Mouse (Mus musculus) neural tube, embryonic 13.5 days (tissue): ENCODE measurements at regions not wholly inside any gene's neighbourhood (a gene's known extent, or its start where the extent isn't known, plus 50 kb on each side); places are given as distances from the start of the nearest gene placed in this dataset.

Source experiments
- ATAC-seq: fragments of 200-750 bp; cut with Nextera tagmentation; 2 replicates; pipeline ENCODE4 v1.8.0; 2017; ENCODE audit warnings: low read depth, mild to moderate bottlenecking, moderate TSS enrichment, moderate library complexity
- H3K27ac ChIP-seq: fragments of 300-500 bp; sonication (generic); replicated peaks from 2 replicates; pipeline ENCODE4 v1.5.1; 2015; ENCODE audit warnings: moderate library complexity, mild to moderate bottlenecking, inconsistent platforms
- H3K27me3 ChIP-seq: fragments of 300-500 bp; sonication (generic); 2 replicates; pipeline ENCODE4 v1.6.1; 2015; ENCODE audit warnings: mild to moderate bottlenecking, inconsistent platforms
- H3K36me3 ChIP-seq: fragments of 300-500 bp; sonication (generic); 2 replicates; pipeline ENCODE4 v1.6.1; 2015; ENCODE audit warnings: mild to moderate bottlenecking, inconsistent platforms
- H3K4me1 ChIP-seq: fragments of 300-500 bp; sonication (generic); replicated peaks from 2 replicates; pipeline ENCODE4 v1.6.1; 2015; ENCODE audit warnings: inconsistent platforms
- H3K4me2 ChIP-seq: fragments of 300-500 bp; sonication (generic); 2 replicates; pipeline ENCODE4 v1.6.1; 2015; ENCODE audit warnings: inconsistent platforms, mild to moderate bottlenecking, moderate library complexity
- H3K4me3 ChIP-seq: fragments of 300-500 bp; sonication (generic); 2 replicates; pipeline ENCODE4 v1.5.1; 2015; ENCODE audit warnings: mild to moderate bottlenecking, inconsistent platforms
- H3K9ac ChIP-seq: fragments of 300-500 bp; sonication (generic); 2 replicates; pipeline ENCODE4 v1.6.1; 2015; ENCODE audit warnings: moderate library complexity, mild to moderate bottlenecking, inconsistent platforms
- H3K9me3 ChIP-seq: fragments of 300-500 bp; sonication (generic); 2 replicates; pipeline ENCODE4 v1.6.1; 2016; ENCODE audit warnings: inconsistent platforms
- WGBS: fragments of 180-500 bp; shearing (Covaris S2); methylation state at CpG from one replicate; pipeline ENCODE4 v1.1.7; 2015; 5-methylcytosine and 5-hydroxymethylcytosine counted together

GRCm38 (mm10) chr3:52645156-52645555 lies 371.9 kb downstream of the Cog6 start:
- Histone ChIP-seq H3K27ac (peak overlapping the region; percentile 73; the same call in 1 of the 2 replicates), H3K4me3 (no peak overlapping the region)
- peak; percentile 20 for ATAC-seq

GRCm38 (mm10) chr3:52644178-52645128 lies 372.6 kb downstream of the Cog6 start:
- Histone ChIP-seq H3K9ac (peak overlapping the region; percentile 50), H3K4me3 (no peak overlapping the region), H3K27me3 (peaks cover 7% of the 10 kb centered on the region; the same call in 1 of the 2 replicates), H3K9me3 (no peaks in the 10 kb centered on the region), H3K4me2 (no peak overlapping the region), H3K36me3 (no peaks in the 10 kb centered on the region), H3K27ac (peak overlapping the region; percentile 73), H3K4me1 (peaks cover 40% of the 10 kb centered on the region)
- 13% methylated on average over 16 of the region's 16 CpGs for WGBS
- peak; percentile 54 for ATAC-seq

More at GRCm38 (mm10) chr3:52645156-52645555, 371.9 kb downstream of the Cog6 start:
- no peaks in the 10 kb centered on the region for H3K36me3 ChIP-seq
- no peaks in the 10 kb centered on the region for H3K9me3 ChIP-seq
- H3K4me2 ChIP-seq, result no peak overlapping the region
- peaks cover 7% of the 10 kb centered on the region; the same call in 1 of the 2 replicates for H3K27me3 ChIP-seq
- WGBS, result 45% methylated on average over 12 of the region's 12 CpGs
- H3K4me1 ChIP-seq, result peaks cover 40% of the 10 kb centered on the region
- no peak overlapping the region for H3K9ac ChIP-seq

GRCm38 (mm10) chr3:52643796-52644177 lies 373.2 kb downstream of the Cog6 start:
- no peaks in the 10 kb centered on the region for H3K36me3 ChIP-seq
- peaks cover 7% of the 10 kb centered on the region; the same call in 1 of the 2 replicates for H3K27me3 ChIP-seq
- H3K9ac ChIP-seq, result no peak overlapping the region
- peak overlapping the region; percentile 73 for H3K27ac ChIP-seq
- H3K4me3 ChIP-seq, result no peak overlapping the region
- 64% methylated on average over 10 of the region's 10 CpGs for WGBS
- no peak overlapping the region for H3K4me2 ChIP-seq
- no peaks in the 10 kb centered on the region for H3K9me3 ChIP-seq
- peaks cover 42% of the 10 kb centered on the region for H3K4me1 ChIP-seq
- 0 out of 2 replicates have a peak, but pooled peaks have one; percentile 3 for ATAC-seq

- Histone ChIP-seq H3K27me3 (peaks cover 7% of the 10 kb centered on the region; the same call in 1 of the 2 replicates), H3K27ac (peak overlapping the region; percentile 73), H3K4me2 (no peak overlapping the region), H3K9me3 (no peaks in the 10 kb centered on the region), H3K36me3 (no peaks in the 10 kb centered on the region), H3K9ac (0 out of 2 replicates have a peak overlapping the region, but pooled peaks have one; percentile 34), H3K4me3 (no peak overlapping the region), H3K4me1 (peaks cover 45% of the 10 kb centered on the region)
- ATAC-seq, result no peak
- 34% methylated on average over 9 of the region's 9 CpGs for WGBS
Observed at GRCm38 (mm10) chr3:52643100-52643551, 373.9 kb downstream of the Cog6 start.

GRCm38 (mm10) chr3:52641226-52642181 lies 373.4 kb downstream of the Foxo1 start:
- ATAC-seq, result no peak
- H3K36me3 ChIP-seq, result no peaks in the 10 kb centered on the region
- H3K27me3 ChIP-seq, result peaks cover under 1% of the 10 kb centered on the region; the same call in 1 of the 2 replicates
- WGBS, result 76% methylated on average over 10 of the region's 10 CpGs
- H3K9me3 ChIP-seq, result no peaks in the 10 kb centered on the region
- H3K27ac ChIP-seq, result no peak overlapping the region
- H3K4me3 ChIP-seq, result no peak overlapping the region
- no peak overlapping the region for H3K4me2 ChIP-seq
- H3K4me1 ChIP-seq, result peaks cover 40% of the 10 kb centered on the region
- no peak overlapping the region for H3K9ac ChIP-seq

- H3K27ac ChIP-seq, result no peak overlapping the region
- peaks cover 40% of the 10 kb centered on the region for H3K4me1 ChIP-seq
- no peak for ATAC-seq
- no peaks in the 10 kb centered on the region for H3K9me3 ChIP-seq
- H3K27me3 ChIP-seq, result no peaks in the 10 kb centered on the region
- no peaks in the 10 kb centered on the region for H3K36me3 ChIP-seq
- WGBS, result 64% methylated on average over 16 of the region's 16 CpGs
- H3K9ac ChIP-seq, result no peak overlapping the region
- no peak overlapping the region for H3K4me2 ChIP-seq
- no peak overlapping the region for H3K4me3 ChIP-seq
Observed at GRCm38 (mm10) chr3:52640250-52641147, 372.4 kb downstream of the Foxo1 start.

- H3K27ac ChIP-seq, result no peak overlapping the region
- WGBS, result 72% methylated on average over 5 of the region's 5 CpGs
Observed at GRCm38 (mm10) chr3:52638816-52639215, 370.7 kb downstream of the Foxo1 start.

GRCm38 (mm10) chr3:52634353-52634752 lies 366.2 kb downstream of the Foxo1 start:
- 0 out of 2 replicates have a peak overlapping the region, but pooled peaks have one; percentile 28 for H3K27ac ChIP-seq
- H3K9me3 ChIP-seq, result no peaks in the 10 kb centered on the region
- H3K9ac ChIP-seq, result no peak overlapping the region
- 48% methylated on average over 6 of the region's 6 CpGs for WGBS
- no peak overlapping the region for H3K4me3 ChIP-seq
- no peaks in the 10 kb centered on the region for H3K36me3 ChIP-seq
- no peak overlapping the region for H3K4me2 ChIP-seq
- ATAC-seq, result no peak
- no peaks in the 10 kb centered on the region for H3K27me3 ChIP-seq
- peaks cover 17% of the 10 kb centered on the region for H3K4me1 ChIP-seq

More at GRCm38 (mm10) chr3:52638816-52639215, 370.7 kb downstream of the Foxo1 start:
- no peak overlapping the region for H3K9ac ChIP-seq
- H3K4me1 ChIP-seq, result peaks cover 33% of the 10 kb centered on the region
- H3K36me3 ChIP-seq, result no peaks in the 10 kb centered on the region
- H3K4me2 ChIP-seq, result no peak overlapping the region
- H3K9me3 ChIP-seq, result no peaks in the 10 kb centered on the region
- H3K4me3 ChIP-seq, result no peak overlapping the region
- no peak for ATAC-seq
- no peaks in the 10 kb centered on the region for H3K27me3 ChIP-seq

GRCm38 (mm10) chr3:52633491-52634100 lies 365.5 kb downstream of the Foxo1 start:
- Histone ChIP-seq H3K27ac (no peak overlapping the region), H3K27me3 (no peaks in the 10 kb centered on the region), H3K9ac (no peak overlapping the region), H3K36me3 (no peaks in the 10 kb centered on the region), H3K4me2 (no peak overlapping the region), H3K4me3 (no peak overlapping the region), H3K9me3 (no peaks in the 10 kb centered on the region), H3K4me1 (peaks cover 13% of the 10 kb centered on the region)
- no peak for ATAC-seq
- 79% methylated on average over 15 of the region's 15 CpGs for WGBS

GRCm38 (mm10) chr3:52632635-52633034 lies 364.5 kb downstream of the Foxo1 start:
- Histone ChIP-seq H3K27ac (no peak overlapping the region), H3K4me2 (no peak overlapping the region), H3K27me3 (no peaks in the 10 kb centered on the region), H3K9ac (no peak overlapping the region), H3K4me3 (no peak overlapping the region), H3K9me3 (no peaks in the 10 kb centered on the region), H3K36me3 (no peaks in the 10 kb centered on the region), H3K4me1 (peaks cover 12% of the 10 kb centered on the region)
- WGBS, result 88% methylated on average over 2 of the region's 2 CpGs
- ATAC-seq, result no peak
